Mouse (Mus musculus) neural tube, embryonic 14.5 days (tissue): ENCODE results near the gene Zfp950. TPM values are rescaled to one million over a fixed set of nuclear protein-coding genes. Genes with fewer than 3 reads are reported as not detected.

ENCODE experiments used
- ATAC-seq: fragments of 200-750 bp; cut with Nextera tagmentation; 2 replicates; pipeline ENCODE4 v1.8.0; 2017; ENCODE audit warnings: low read depth, mild to moderate bottlenecking, moderate TSS enrichment, moderate library complexity
- H3K27ac ChIP-seq: fragments of 300-500 bp; sonication (generic); 2 replicates; pipeline ENCODE4 v1.5.1; 2014; ENCODE audit warnings: low read depth, mild to moderate bottlenecking, control low read depth, low read length, moderate library complexity, mixed read lengths
- H3K27me3 ChIP-seq: fragments of 300-500 bp; sonication (generic); 2 replicates; pipeline ENCODE4 v1.6.1; 2014; ENCODE audit warnings: low read length; ENCODE audit not compliant: control insufficient read depth, insufficient read depth
- H3K36me3 ChIP-seq: fragments of 300-500 bp; sonication (generic); 2 replicates; pipeline ENCODE4 v1.6.1; 2014; ENCODE audit warnings: low read length, mixed read lengths; ENCODE audit not compliant: control insufficient read depth, insufficient read depth
- H3K4me1 ChIP-seq: fragments of 300-500 bp; sonication (generic); 2 replicates; pipeline ENCODE4 v1.6.1; 2014; ENCODE audit warnings: low read length; ENCODE audit not compliant: control insufficient read depth, insufficient read depth
- H3K4me2 ChIP-seq: fragments of 300-500 bp; sonication (generic); 2 replicates; pipeline ENCODE4 v1.6.1; 2014; ENCODE audit warnings: mild to moderate bottlenecking, low read depth, low read length, control low read depth
- H3K4me3 ChIP-seq: fragments of 300-500 bp; sonication (generic); 2 replicates; pipeline ENCODE4 v1.5.1; 2014; ENCODE audit warnings: low read depth, low read length, control low read depth, mixed read lengths
- H3K9ac ChIP-seq: fragments of 300-500 bp; sonication (generic); replicated peaks from 2 replicates; pipeline ENCODE4 v1.6.1; 2014; ENCODE audit warnings: low read depth, mild to moderate bottlenecking, control low read depth, low read length, mixed read lengths
- H3K9me3 ChIP-seq: fragments of 300-500 bp; sonication (generic); 2 replicates; pipeline ENCODE4 v1.6.1; 2016; ENCODE audit warnings: low read length; ENCODE audit not compliant: control insufficient read depth
- WGBS: fragments of 180-500 bp; shearing (Covaris S2); extraction: QIAGEN DNeasy Blood & Tissue Kit; methylation state at CpG from one replicate; pipeline ENCODE4 v1.1.7; 2014; 5-methylcytosine and 5-hydroxymethylcytosine counted together
- polyA plus RNA-seq: library from polyadenylated mRNA; unstranded; fragments of >200 nt; fragmentation: Nextera tagmentation; extraction: Ambion mirVana; gene quantifications from 2 replicates; pipeline ENCODE4 v1.2.1, GENCODE M21; 2014

Zfp950 gene
- polyA plus RNA-seq, 1 experiment from 2014 or later = 47.6 TPM

DNA sequence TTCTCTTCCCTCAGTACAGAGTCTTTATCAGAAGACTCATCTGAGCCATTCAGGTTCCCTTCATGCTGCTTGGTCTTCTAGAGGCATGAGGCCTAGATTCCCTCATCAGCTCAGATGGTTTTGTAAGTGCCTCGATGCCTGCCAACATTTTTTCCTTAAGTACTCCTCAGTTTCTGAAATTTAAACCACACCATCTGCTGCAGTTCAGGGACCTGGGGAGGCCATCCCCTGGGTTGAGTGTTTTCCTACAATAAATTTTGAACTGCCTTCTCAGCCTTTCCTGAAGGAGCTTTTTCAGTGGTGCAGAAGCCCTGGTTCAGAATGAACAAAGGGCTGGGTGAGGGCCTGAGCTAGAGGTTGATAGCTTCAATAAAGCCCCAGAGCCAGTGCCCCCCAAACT, 91.2 kb downstream of the Zfp950 start:
- Histone ChIP-seq H3K36me3 (no peaks in the 10 kb centered on the region), H3K4me1 (no peaks in the 10 kb centered on the region), H3K4me3 (no peak overlapping the region), H3K9me3 (no peaks in the 10 kb centered on the region), H3K27ac (no peak overlapping the region), H3K9ac (no peak overlapping the region), H3K27me3 (no peaks in the 10 kb centered on the region), H3K4me2 (no peak overlapping the region)
- no peak for ATAC-seq
- 89% methylated on average over 1 of the region's 1 CpGs for WGBS

DNA sequence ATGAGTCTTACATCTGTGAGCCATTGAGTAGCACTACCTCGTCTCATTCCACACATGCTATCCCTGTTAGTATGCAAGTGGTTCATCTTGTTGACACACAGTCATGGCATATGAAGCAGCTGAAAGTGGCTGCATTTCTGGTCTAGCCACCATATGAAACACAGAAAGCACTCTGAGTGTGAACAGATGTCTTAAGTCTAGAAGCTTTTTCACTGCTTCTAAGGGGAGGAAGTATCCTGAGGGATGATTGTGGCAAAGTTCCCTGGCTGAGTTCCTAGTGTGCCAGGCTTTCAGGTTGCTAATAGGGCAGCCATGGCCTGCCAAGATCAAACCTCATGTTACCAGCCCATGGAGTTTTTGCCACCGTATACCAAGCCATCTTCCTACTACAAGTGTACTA, 92.0 kb downstream of the Zfp950 start:
- no peaks in the 10 kb centered on the region for H3K9me3 ChIP-seq
- no peaks in the 10 kb centered on the region for H3K27me3 ChIP-seq
- H3K4me1 ChIP-seq = no peaks in the 10 kb centered on the region
- whole genome bisulfite sequencing = 86% methylated on average over 2 of the region's 2 CpGs
- H3K27ac ChIP-seq = no peak overlapping the region
- no peaks in the 10 kb centered on the region for H3K36me3 ChIP-seq
- H3K4me2 ChIP-seq = no peak overlapping the region
- ATAC-seq = no peak
- no peak overlapping the region for H3K4me3 ChIP-seq
- no peak overlapping the region for H3K9ac ChIP-seq

DNA sequence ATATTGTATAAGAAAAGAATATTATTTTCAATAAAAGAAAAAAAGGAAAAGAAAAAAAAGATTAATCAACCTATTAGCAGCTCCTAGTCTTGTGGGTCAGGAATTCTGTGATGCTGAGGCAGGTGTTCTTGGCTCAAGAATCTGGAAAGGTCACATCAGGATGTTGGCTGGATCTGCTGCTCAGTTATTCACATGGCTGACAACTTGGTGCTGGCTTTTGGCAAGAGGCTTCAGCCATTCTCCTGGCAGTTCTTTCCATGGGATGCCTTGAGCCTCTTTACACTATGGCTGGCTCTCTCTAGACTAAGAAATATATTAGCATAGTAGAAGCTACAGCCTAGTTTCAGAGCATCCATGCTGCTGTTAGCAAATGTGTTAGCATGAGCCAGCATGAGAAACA, 101.5 kb downstream of the Zfp950 start:
- H3K4me3 ChIP-seq = no peak overlapping the region
- H3K9me3 ChIP-seq = no peaks in the 10 kb centered on the region
- ATAC-seq = no peak
- H3K27me3 ChIP-seq = no peaks in the 10 kb centered on the region
- H3K36me3 ChIP-seq = no peaks in the 10 kb centered on the region
- H3K9ac ChIP-seq = no peak overlapping the region
- no peak overlapping the region for H3K4me2 ChIP-seq
- no peaks in the 10 kb centered on the region for H3K4me1 ChIP-seq
- H3K27ac ChIP-seq = no peak overlapping the region

DNA sequence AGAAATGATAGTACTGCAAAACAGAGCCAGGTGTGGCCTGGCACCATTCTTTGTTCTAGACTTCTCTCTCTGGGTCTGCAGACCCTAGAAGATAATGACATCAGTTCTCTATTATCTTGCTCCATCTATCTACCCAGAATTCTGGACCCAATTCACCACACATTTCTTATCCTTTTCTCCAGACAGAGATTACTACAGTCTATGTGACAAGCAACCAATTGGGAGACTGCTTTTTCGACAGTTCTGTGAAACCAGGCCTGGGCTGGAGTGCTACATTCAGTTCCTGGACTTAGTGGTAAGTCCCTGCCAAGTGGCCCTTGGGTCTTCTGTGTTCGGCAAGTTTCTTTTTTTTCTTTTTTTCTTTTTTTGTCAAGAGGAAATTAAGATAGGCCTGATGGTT, 109.1 kb downstream of the Zfp950 start:
- no peaks in the 10 kb centered on the region for H3K27me3 ChIP-seq
- no peak for ATAC-seq
- no peaks in the 10 kb centered on the region for H3K4me1 ChIP-seq
- H3K9me3 ChIP-seq = no peaks in the 10 kb centered on the region
- H3K36me3 ChIP-seq = no peaks in the 10 kb centered on the region
- H3K27ac ChIP-seq = no peak overlapping the region
- no peak overlapping the region for H3K9ac ChIP-seq
- H3K4me2 ChIP-seq = no peak overlapping the region
- WGBS = 88% methylated on average over 2 of the region's 2 CpGs
- no peak overlapping the region for H3K4me3 ChIP-seq

DNA sequence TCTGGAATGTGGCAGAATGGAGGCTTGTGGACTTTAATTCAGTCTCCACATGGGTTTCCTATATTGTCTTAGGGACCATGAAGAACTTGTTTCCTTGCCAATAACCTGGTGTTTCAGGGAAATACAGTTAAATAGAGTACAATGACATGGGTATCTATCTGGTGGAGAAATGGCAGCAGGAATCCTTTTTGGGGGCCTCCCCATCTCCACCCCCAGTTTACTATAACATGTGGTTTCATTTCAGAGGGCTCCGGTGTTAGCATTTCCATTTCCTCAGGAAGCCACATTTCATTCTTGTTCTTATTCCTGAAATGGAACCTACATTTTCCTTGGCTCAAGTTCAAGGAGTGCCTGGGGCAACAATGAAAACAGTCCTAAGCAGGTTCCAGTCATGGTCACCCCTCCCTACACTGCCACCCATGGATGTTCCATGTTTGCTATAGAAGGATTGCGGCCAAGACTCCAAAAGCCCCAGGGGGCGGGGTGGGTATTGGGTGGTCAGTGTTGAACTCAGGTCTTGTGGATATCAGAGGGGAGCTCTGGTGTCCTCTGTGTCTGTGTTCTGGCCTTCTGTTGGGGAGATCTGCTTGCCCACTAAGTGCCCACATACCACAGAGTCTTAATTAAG, 118.6 kb downstream of the Zfp950 start:
- H3K27ac ChIP-seq = no peak overlapping the region
- H3K36me3 ChIP-seq = no peaks in the 10 kb centered on the region
- H3K27me3 ChIP-seq = no peaks in the 10 kb centered on the region
- H3K9me3 ChIP-seq = no peaks in the 10 kb centered on the region
- no peak overlapping the region for H3K4me3 ChIP-seq
- H3K4me1 ChIP-seq = no peaks in the 10 kb centered on the region
- 84% methylated on average over 3 of the region's 3 CpGs for WGBS
- H3K4me2 ChIP-seq = no peak overlapping the region
- ATAC-seq = no peak
- no peak overlapping the region for H3K9ac ChIP-seq

DNA sequence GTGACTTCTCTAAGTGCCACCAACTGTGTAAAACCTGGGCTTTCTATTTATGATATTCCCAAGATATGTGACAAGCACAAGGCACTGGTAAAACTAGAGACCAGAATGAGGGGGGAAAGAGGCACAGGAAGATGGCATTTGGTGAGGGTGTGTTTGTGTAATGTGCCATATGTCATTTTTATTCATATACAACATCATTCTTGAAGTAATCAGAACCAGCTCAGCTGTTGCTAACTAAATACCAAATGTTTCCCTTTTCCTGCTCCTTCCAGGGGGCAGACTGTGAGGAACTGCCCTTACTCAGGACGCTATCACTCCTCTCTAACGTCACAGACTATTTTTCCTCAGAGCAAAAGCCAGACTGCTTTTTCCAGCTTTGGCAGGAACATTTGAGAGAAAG, 119.1 kb downstream of the Zfp950 start:
- no peak for ATAC-seq
- WGBS = 79% methylated on average over 2 of the region's 2 CpGs
- Histone ChIP-seq H3K36me3 (no peaks in the 10 kb centered on the region), H3K9me3 (no peaks in the 10 kb centered on the region), H3K4me3 (no peak overlapping the region), H3K27ac (no peak overlapping the region), H3K4me2 (no peak overlapping the region), H3K27me3 (no peaks in the 10 kb centered on the region), H3K9ac (no peak overlapping the region), H3K4me1 (no peaks in the 10 kb centered on the region)

DNA sequence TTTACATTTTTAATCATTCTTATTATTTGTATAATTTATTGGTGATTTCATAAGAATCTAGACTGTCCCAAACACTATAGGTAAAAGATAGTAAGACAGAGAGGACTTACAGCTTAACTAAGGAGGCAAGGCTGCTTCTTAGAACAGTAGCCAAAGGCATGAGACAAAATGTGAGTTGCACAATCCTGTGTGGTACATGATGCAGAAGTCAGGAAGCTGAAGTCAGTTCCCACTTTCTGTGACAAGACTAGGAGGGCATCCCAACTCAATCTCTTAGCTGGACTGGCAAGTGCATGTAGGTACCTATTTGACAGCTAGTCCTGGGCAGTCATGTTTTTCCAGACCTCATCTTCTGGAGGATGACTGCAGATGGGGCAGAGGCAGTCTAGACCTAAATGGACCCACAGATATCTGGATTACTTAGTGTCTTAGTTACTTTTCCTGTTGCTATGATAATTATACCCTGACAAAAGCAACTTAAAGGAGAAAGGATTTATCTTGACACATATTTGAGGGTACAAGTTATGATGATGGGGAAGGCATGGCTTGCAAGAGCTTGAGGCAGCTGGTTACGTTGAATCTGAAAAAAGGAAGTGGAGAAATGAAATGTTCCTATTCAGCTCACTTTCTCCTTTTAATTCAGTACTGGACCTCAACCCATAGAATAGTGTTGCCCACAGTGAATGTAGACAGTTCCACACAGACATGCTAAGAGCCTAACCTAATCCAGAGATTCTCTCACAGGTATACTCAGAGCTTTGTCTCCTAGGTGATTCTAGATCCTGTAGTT, 123.0 kb downstream of the Zfp950 start:
- H3K36me3 ChIP-seq = no peaks in the 10 kb centered on the region
- H3K4me1 ChIP-seq = no peaks in the 10 kb centered on the region
- no peaks in the 10 kb centered on the region for H3K27me3 ChIP-seq
- no peak overlapping the region for H3K9ac ChIP-seq
- no peaks in the 10 kb centered on the region for H3K9me3 ChIP-seq
- no peak for ATAC-seq
- no peak overlapping the region for H3K4me2 ChIP-seq
- WGBS = 96% methylated on average over 1 of the region's 1 CpGs
- no peak overlapping the region for H3K27ac ChIP-seq
- H3K4me3 ChIP-seq = no peak overlapping the region

DNA sequence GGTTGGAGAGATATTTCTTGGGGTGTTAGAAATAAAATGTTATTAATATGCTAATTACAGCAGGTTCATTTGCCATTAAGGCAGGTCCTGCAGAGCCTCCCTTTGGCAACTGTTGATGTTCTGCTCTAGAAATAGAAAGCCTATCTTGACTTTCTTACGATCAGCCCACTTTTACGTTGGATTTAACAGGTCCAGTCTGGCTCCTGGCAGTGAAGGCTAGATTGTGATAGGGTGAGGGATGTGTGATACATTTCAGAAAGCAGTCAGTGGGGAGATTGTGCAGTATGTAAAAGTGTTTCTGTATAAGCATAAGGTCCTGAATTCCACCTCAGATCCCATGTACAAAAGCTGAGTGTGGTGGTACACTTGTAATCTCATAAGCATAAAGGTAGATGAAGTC, 131.4 kb downstream of the Zfp950 start:
- Histone ChIP-seq H3K27ac (no peak overlapping the region), H3K9me3 (no peaks in the 10 kb centered on the region), H3K27me3 (no peaks in the 10 kb centered on the region), H3K36me3 (no peaks in the 10 kb centered on the region), H3K4me3 (no peak overlapping the region), H3K4me2 (no peak overlapping the region), H3K4me1 (no peaks in the 10 kb centered on the region), H3K9ac (no peak overlapping the region)
- no peak for ATAC-seq
- 80% methylated on average over 2 of the region's 2 CpGs for WGBS
